Mouse (Mus musculus): ENCODE measurements around the gene Zdhhc7.

DNA sequence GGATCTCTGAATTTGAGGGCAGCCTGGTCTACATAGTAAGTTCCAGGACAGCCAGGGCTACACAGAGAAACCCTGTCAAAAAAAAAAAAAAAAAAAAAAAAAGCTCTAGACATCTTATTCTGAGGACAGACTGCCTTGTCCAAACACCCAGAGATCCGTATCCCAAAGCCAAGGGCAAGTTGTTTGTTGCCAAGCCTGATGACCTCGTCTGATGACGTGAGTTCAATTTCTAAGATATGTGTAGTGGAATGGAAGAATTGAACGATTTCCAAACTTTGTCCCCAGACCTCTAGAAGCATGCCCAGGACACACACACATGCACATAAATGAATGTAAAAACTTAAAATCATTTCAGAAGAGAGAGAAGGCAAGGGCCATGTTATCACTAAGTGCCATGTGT, 35.1 kb downstream of the Zdhhc7 start:
- TF ChIP-seq CTCF (IDR thresholded peaks at IDR 0.05; ENCODE audit: low read depth): no peak
- no peak for TF ChIP-seq EP300 (optimal IDR thresholded peaks at IDR 0.05)
